Comparison of ENCODE assay signal across 29 mouse cellular contexts in genomic region chr10:117208221-117208620, GRCm38 (mm10). TPM values are rescaled to one million over a fixed set of nuclear protein-coding genes. Genes with fewer than 3 reads are reported as not detected.
"Had no signal": no experiment of that assay in that cellular context is flagged by ENCODE, and none has a peak within 500 bp of the region (broad histone marks: within the 10 kb centered on the region; RNA-seq: fewer than 3 reads in every experiment).

No protein-coding gene starts in this region.

- DNase-seq: kidney, adult 2 months; kidney, postnatal 14 days; layer of hippocampus, postnatal 36 days; liver, postnatal 0 days; lung, embryonic 14.5 days; retina, postnatal 1 day; right cerebral cortex, postnatal 4 days; thymus, adult 18-20 months; thymus, postnatal 36 days had no signal

- H3K27ac ChIP-seq: left cerebral cortex, adult 2 months; liver, embryonic 14.5 days; macrophage; midbrain, embryonic 12.5 days; midbrain, embryonic 15.5 days; neural tube, embryonic 13.5 days; stomach, postnatal 0 days had no signal

- H3K4me3 ChIP-seq: left cerebral cortex, adult 2 months; midbrain, embryonic 12.5 days; midbrain, embryonic 15.5 days; neural tube, embryonic 13.5 days had no signal

- H3K36me3 ChIP-seq: midbrain, embryonic 15.5 days had no signal

- H3K4me2 ChIP-seq: lung, embryonic 14.5 days; midbrain, embryonic 12.5 days; midbrain, embryonic 15.5 days; neural tube, embryonic 13.5 days had no signal

- H3K4me1 ChIP-seq: midbrain, embryonic 12.5 days had no signal

- H3K9me3 ChIP-seq: midbrain, embryonic 12.5 days; midbrain, embryonic 15.5 days; neural tube, embryonic 13.5 days had no signal

- ATAC-seq: intestine, postnatal 0 days; liver, postnatal 0 days; lung, postnatal 0 days; midbrain, embryonic 15.5 days had no signal

- H3K9ac ChIP-seq: liver, embryonic 14.5 days; liver, postnatal 0 days; lung, embryonic 14.5 days; midbrain, embryonic 12.5 days; midbrain, embryonic 15.5 days; neural tube, embryonic 13.5 days had no signal

- H3K27me3 ChIP-seq: midbrain, embryonic 12.5 days; midbrain, embryonic 15.5 days; neural tube, embryonic 13.5 days had no signal

RNA-seq across cellular contexts. Expression of gene 9530003J23Rik, which starts 30.3 kb away (rescaled TPM):
- total RNA-seq: layer of hippocampus, adult 8-10 months; layer of hippocampus, postnatal 10 days; layer of hippocampus, postnatal 36 days; left cerebral cortex, adult 2 months; left cerebral cortex, postnatal 10 days; left cerebral cortex, postnatal 36 days; liver, adult 2 months; megakaryocyte, adult 5-6 weeks; neutrophil, adult 5-6 weeks had no signal
- polyA plus RNA-seq: intestine, postnatal 0 days; kidney, adult 2 months; large intestine, adult 2 months; limb, embryonic 14.5 days; liver, adult 2 months; liver, embryonic 14.5 days; liver, postnatal 0 days; lung, embryonic 14.5 days; macrophage; midbrain, embryonic 12.5 days; midbrain, embryonic 15.5 days; neural tube, embryonic 13.5 days; stomach, embryonic 14.5 days; stomach, postnatal 0 days; urinary bladder, adult 2 months had no signal
